Mouse (Mus musculus): ENCODE measurements around the gene Rhoq.

DNA sequence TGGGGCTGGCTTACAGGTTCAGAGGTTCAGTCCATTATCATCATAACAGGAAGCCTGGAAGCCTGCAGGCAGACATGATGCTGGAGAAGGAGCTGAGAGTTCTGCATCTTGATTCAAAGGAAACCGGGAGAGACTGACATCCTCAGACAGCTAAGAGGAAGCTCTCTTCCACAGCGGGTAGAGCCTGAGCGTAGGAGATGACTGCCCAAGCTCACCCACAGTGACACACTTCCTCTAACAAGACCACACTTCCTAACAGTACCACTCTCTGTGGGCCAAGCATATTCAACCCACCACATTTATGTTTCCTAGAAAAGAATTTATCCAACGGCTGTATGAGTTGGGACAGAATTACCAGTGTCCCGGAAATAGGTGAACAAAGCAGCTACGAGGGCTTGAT lies 15.6 kb downstream of the Rhoq start:
- TF ChIP-seq CTCF (IDR thresholded peaks at IDR 0.05) (no peak), EP300 (IDR thresholded peaks at IDR 0.05) (no peak)

All from lung, postnatal 0 days (tissue).